Mouse (Mus musculus) ES-E14 (cell line): ENCODE measurements at regions not wholly inside any gene's neighbourhood (a gene's known extent, or its start where the extent isn't known, plus 50 kb on each side); places are given as distances from the start of the nearest gene placed in this dataset.

Experiments used
- DNase-seq: peaks from one replicate; pipeline ENCODE4 v3.0.0-alpha.2; 2013; ENCODE audit warnings: low read depth, low spot score
- H3K27ac ChIP-seq: 2 replicates; pipeline ENCODE4 v1.5.1; 2012; ENCODE audit warnings: low read depth, mild to moderate bottlenecking, low read length, moderate library complexity, mixed read lengths; ENCODE audit not compliant: poor library complexity, insufficient read depth, severe bottlenecking
- H3K36me3 ChIP-seq: 2 replicates; pipeline ENCODE4 v1.6.1; 2012; ENCODE audit warnings: mild to moderate bottlenecking, low read length, moderate library complexity, mixed read lengths; ENCODE audit not compliant: control insufficient read depth, poor library complexity, insufficient read depth, severe bottlenecking
- H3K4me1 ChIP-seq, 2 experiments: fragments of 150-350 bp in 1 of 2; sonication (generic) in 1 of 2; 2 replicates each; pipeline ENCODE4 v1.6.1; 2012; ENCODE audit warnings: low read length in 2 of 2, mild to moderate bottlenecking in 1 of 2, mixed read lengths in 1 of 2; ENCODE audit not compliant: control insufficient read depth in 2 of 2, insufficient read depth in 2 of 2, poor library complexity in 1 of 2
- H3K4me3 ChIP-seq, 2 experiments: fragments of 150-350 bp in 1 of 2; sonication (generic) in 1 of 2; 2 replicates each; pipeline ENCODE4 v1.5.1; 2012; ENCODE audit warnings: low read length in 2 of 2, low read depth in 1 of 2, mild to moderate bottlenecking in 1 of 2, mixed read lengths in 1 of 2; ENCODE audit not compliant: insufficient read depth in 1 of 2, poor library complexity in 1 of 2, severe bottlenecking in 1 of 2
- H3K9ac ChIP-seq: 2 replicates; pipeline ENCODE4 v1.6.1; 2012; ENCODE audit warnings: low read depth, mild to moderate bottlenecking, low read length, mixed read lengths; ENCODE audit not compliant: poor library complexity, insufficient read depth, severe bottlenecking
- H3K9me3 ChIP-seq: fragments of 150-350 bp; sonication (generic); 2 replicates; pipeline ENCODE4 v1.6.1; 2012; ENCODE audit warnings: low read depth, mild to moderate bottlenecking, low read length; ENCODE audit not compliant: control insufficient read depth, insufficient read depth
- CHD2 ChIP-seq: IDR thresholded peaks from 2 replicates; pipeline ENCODE4 v1.6.1; 2014; ENCODE audit warnings: mild to moderate bottlenecking, low read depth, low read length, inconsistent platforms
- HCFC1 ChIP-seq: IDR thresholded peaks from 2 replicates; pipeline ENCODE4 v1.6.1; 2012; ENCODE audit warnings: low read length, inconsistent platforms, borderline replicate concordance; ENCODE audit not compliant: insufficient read depth
- MAFK ChIP-seq: IDR thresholded peaks from 2 replicates; pipeline ENCODE4 v1.6.1; 2014; ENCODE audit warnings: mild to moderate bottlenecking, low read depth, low read length, inconsistent platforms; ENCODE audit not compliant: insufficient read depth
- ZC3H11A ChIP-seq: IDR thresholded peaks from 2 replicates; pipeline ENCODE4 v1.6.1; 2012; ENCODE audit warnings: low read depth, mild to moderate bottlenecking, inconsistent platforms, low read length, borderline replicate concordance
- ZNF384 ChIP-seq: IDR thresholded peaks from 2 replicates; pipeline ENCODE4 v1.6.1; 2012; ENCODE audit warnings: low read depth, low read length, inconsistent platforms
- in situ Hi-C, 2 experiments: fragments of 600-800 bp; cut with MboI; formaldehyde crosslinking; loops; one replicate each; pipeline ENCODE4 v1.15.1; 2025; ENCODE audit warnings: low sequenced_read_pairs in 2 of 2, inconsistent platforms in 1 of 2; ENCODE audit not compliant: unreplicated experiment in 2 of 2

GRCm38 (mm10) chr1:79997456-79997855 is 136.5 kb upstream of the Serpine2 start:
- no peaks in the 10 kb centered on the region for H3K36me3 ChIP-seq
- in situ Hi-C loops: no loop called here
- no peaks in the 10 kb centered on the region for H3K4me1 ChIP-seq
- H3K4me3 ChIP-seq: no peak overlapping the region
- H3K27ac ChIP-seq: no peak overlapping the region
- H3K9me3 ChIP-seq: no peaks in the 10 kb centered on the region
- TF ChIP-seq CHD2: no peak
- TF ChIP-seq ZC3H11A: no peak
- no peak for DNase-seq
- H3K9ac ChIP-seq: no peak overlapping the region

- no peak for DNase-seq
- in situ Hi-C loops: no loop called here
- Histone ChIP-seq H3K9me3 (no peaks in the 10 kb centered on the region), H3K4me3 (no peak overlapping the region), H3K27ac (no peak overlapping the region), H3K9ac (no peak overlapping the region), H3K4me1 (no peaks in the 10 kb centered on the region), H3K36me3 (no peaks in the 10 kb centered on the region)
- no peak for TF ChIP-seq ZNF384
- TF ChIP-seq CHD2: no peak
Measured at GRCm38 (mm10) chr1:79984721-79985120, 123.7 kb upstream of the Serpine2 start.

DNA sequence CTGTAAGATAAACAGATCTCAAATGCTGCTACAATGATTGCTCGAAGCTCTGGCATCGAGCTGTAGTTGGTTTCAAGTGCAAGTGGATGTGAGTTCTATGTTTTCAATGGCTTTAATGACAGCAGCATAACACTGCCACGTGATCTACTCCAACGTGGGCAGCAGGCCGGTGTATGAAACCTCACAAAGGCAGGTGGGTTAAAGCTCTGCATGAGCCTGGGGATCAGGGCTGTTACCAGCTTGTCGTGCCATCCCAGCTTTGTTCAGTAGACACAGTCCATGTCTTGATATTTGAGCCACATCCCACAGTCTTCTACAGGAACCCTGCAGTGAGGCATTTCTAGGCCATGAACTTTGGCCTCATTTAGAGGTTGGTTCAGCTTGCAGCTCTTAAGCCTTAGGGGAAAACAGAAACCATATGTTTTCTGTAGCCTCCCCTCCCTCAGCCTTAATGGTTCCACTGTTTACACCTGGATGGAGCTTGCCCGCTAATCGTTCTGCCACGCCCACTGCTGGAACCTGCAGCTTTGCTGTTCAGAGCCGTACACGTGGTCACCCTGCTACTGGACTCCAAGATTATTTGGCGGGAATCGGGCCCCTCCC is 121.8 kb upstream of the Serpine2 start:
- no peak overlapping the region for H3K4me3 ChIP-seq
- H3K36me3 ChIP-seq: no peaks in the 10 kb centered on the region
- H3K9ac ChIP-seq: no peak overlapping the region
- H3K27ac ChIP-seq: no peak overlapping the region
- in situ Hi-C loops: no loop called here
- no peaks in the 10 kb centered on the region for H3K9me3 ChIP-seq
- DNase-seq: no peak
- H3K4me1 ChIP-seq: no peaks in the 10 kb centered on the region
- no peak for TF ChIP-seq MAFK
- no peak for TF ChIP-seq HCFC1
- TF ChIP-seq ZC3H11A: no peak
- TF ChIP-seq ZNF384: no peak
- no peak for TF ChIP-seq CHD2

GRCm38 (mm10) chr1:79979863-79980262 is 118.9 kb upstream of the Serpine2 start:
- TF ChIP-seq ZC3H11A: no peak
- TF ChIP-seq HCFC1: no peak
- TF ChIP-seq CHD2: no peak
- no peak for TF ChIP-seq MAFK
- no peak for TF ChIP-seq ZNF384
- no peak for DNase-seq
- in situ Hi-C loops: no loop called here
- no peak overlapping the region for H3K4me3 ChIP-seq
- no peaks in the 10 kb centered on the region for H3K36me3 ChIP-seq
- H3K4me1 ChIP-seq: no peaks in the 10 kb centered on the region
- H3K27ac ChIP-seq: no peak overlapping the region
- H3K9me3 ChIP-seq: no peaks in the 10 kb centered on the region
- H3K9ac ChIP-seq: no peak overlapping the region

GRCm38 (mm10) chr1:79978156-79978555 is 117.2 kb upstream of the Serpine2 start:
- Histone ChIP-seq H3K9me3 (no peaks in the 10 kb centered on the region), H3K9ac (no peak overlapping the region), H3K27ac (no peak overlapping the region), H3K4me1 (no peaks in the 10 kb centered on the region), H3K36me3 (no peaks in the 10 kb centered on the region), H3K4me3 (no peak overlapping the region)
- in situ Hi-C loops: no loop called here
- TF ChIP-seq CHD2 (no peak), HCFC1 (no peak), ZC3H11A (no peak), MAFK (no peak), ZNF384 (no peak)
- no peak for DNase-seq
